Mouse (Mus musculus): ENCODE results near the gene Nat8f6. TPM values are rescaled to one million over a fixed set of nuclear protein-coding genes. Genes with fewer than 3 reads are reported as not detected.

Gene Nat8f6
- polyA plus RNA-seq (2017; shearing (Covaris generic)), result not detected

GRCm38 (mm10) chr6:85820837-85821236 lies at the start of gene Nat8f6, which contains the start of gene Nat8f5:
TSS of gene Nat8f6 (minus strand) at chr6:85820954.
TSS of gene Nat8f5 (minus strand) at chr6:85820972.

DNA sequence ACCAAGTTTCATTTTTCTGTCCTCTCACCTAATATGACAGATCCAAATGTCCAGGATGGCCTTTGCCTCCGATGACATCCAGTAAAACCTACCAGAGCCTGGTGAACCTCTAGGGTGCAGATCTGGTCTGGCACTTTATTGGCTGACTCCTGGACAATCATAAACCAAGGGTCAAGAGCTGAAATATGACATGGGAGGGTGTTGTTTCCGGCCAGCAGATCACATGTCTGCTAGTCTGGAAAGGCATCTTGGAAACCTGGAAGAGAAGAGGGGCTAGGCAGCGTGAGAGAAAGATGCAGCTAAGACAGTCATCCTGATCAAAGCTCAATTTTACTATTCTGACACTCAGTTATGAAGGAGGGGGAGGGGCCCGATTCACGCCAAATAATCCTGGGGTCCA lies 48.3 kb upstream of the Nat8f6 start, which contains the start of gene Nat8f2:
Nat8f2 (minus strand) TSS at position 153 of the 400 bp plus-strand sequence.

GRCm38 (mm10) chr6:85831796-85832321 lies 11.1 kb upstream of the Nat8f6 start, which contains the start of gene Nat8:
TSS of gene Nat8 (minus strand) at chr6:85832082.

GRCm38 (mm10) chr6:85765532-85765931 lies 55.2 kb downstream of the Nat8f6 start, which contains the start of gene Nat8f3:
TSS of gene Nat8f3 (minus strand) at chr6:85765754.

Other genes starting within 250 kb of the Nat8f6 start
- gene Alms1, start 233.4 kb downstream of the Nat8f6 start, polyA plus RNA-seq (2017; shearing (Covaris generic)), result 2.3 TPM
- not detected for gene Nat8f7, start 107.7 kb downstream of the Nat8f6 start, polyA plus RNA-seq (2017; shearing (Covaris generic))
- not detected for gene Nat8f3, start 55.2 kb downstream of the Nat8f6 start, polyA plus RNA-seq (2017; shearing (Covaris generic))
- gene Nat8f5, start within 50 bp of the Nat8f6 start, polyA plus RNA-seq (2017; shearing (Covaris generic)), result not detected
- gene Nat8, start 11.1 kb upstream of the Nat8f6 start, polyA plus RNA-seq (2017; shearing (Covaris generic)), result not detected
- not detected for gene Nat8f2, start 48.2 kb upstream of the Nat8f6 start, polyA plus RNA-seq (2017; shearing (Covaris generic))
- gene Nat8f4, start 83.9 kb upstream of the Nat8f6 start, polyA plus RNA-seq (2017; shearing (Covaris generic)), result 7.3 TPM
- 51.9 TPM for gene Tprkb, start 90.9 kb upstream of the Nat8f6 start, polyA plus RNA-seq (2017; shearing (Covaris generic))
- 11.3 TPM for gene Nat8f1, start 94.7 kb upstream of the Nat8f6 start, polyA plus RNA-seq (2017; shearing (Covaris generic))
- gene Dusp11, start 140.7 kb upstream of the Nat8f6 start, polyA plus RNA-seq (2017; shearing (Covaris generic)), result 249 TPM
- not detected for gene Figla, start 195.2 kb upstream of the Nat8f6 start, polyA plus RNA-seq (2017; shearing (Covaris generic))
- gene Add2, start 207.7 kb upstream of the Nat8f6 start, polyA plus RNA-seq (2017; shearing (Covaris generic)), result not detected